Mouse (Mus musculus) midbrain, embryonic 14.5 days (tissue): ENCODE results near the gene Tbcb. TPM values are rescaled to one million over a fixed set of nuclear protein-coding genes. Genes with fewer than 3 reads are reported as not detected.
"Not testable (repeated sequence)": the region's sequence is repeated elsewhere in the genome, so short reads cannot be mapped to it uniquely, and the experiment has no call there.

Experiments
- ATAC-seq: fragments of 200-750 bp; cut with Nextera tagmentation; 2 replicates; pipeline ENCODE4 v1.8.0; 2017; ENCODE audit warnings: moderate number of reproducible peaks, moderate library complexity; ENCODE audit not compliant: low FRiP score, low TSS enrichment
- DNase-seq: peaks from one replicate; pipeline ENCODE4 v3.0.0-alpha.2; 2015
- H3K27ac ChIP-seq: fragments of 300-500 bp; sonication (generic); replicated peaks from 2 replicates; pipeline ENCODE4 v1.5.1; 2014; ENCODE audit warnings: mild to moderate bottlenecking, low read depth, low read length, moderate library complexity
- H3K27me3 ChIP-seq: fragments of 300-500 bp; sonication (generic); 2 replicates; pipeline ENCODE4 v1.6.1; 2014; ENCODE audit warnings: low read length, control low read depth, mixed read lengths; ENCODE audit not compliant: control insufficient read depth, insufficient read depth
- H3K36me3 ChIP-seq: fragments of 300-500 bp; sonication (generic); 2 replicates; pipeline ENCODE4 v1.6.1; 2014; ENCODE audit warnings: low read length, control low read depth; ENCODE audit not compliant: control insufficient read depth, insufficient read depth
- H3K4me1 ChIP-seq: fragments of 300-500 bp; sonication (generic); 2 replicates; pipeline ENCODE4 v1.6.1; 2014; ENCODE audit warnings: mild to moderate bottlenecking, antibody characterized with exemption, low read length, control low read depth; ENCODE audit not compliant: control insufficient read depth, insufficient read depth
- H3K4me2 ChIP-seq: fragments of 300-500 bp; sonication (generic); 2 replicates; pipeline ENCODE4 v1.6.1; 2014; ENCODE audit warnings: mild to moderate bottlenecking, low read length, moderate library complexity
- H3K4me3 ChIP-seq: fragments of 300-500 bp; sonication (generic); replicated peaks from 2 replicates; pipeline ENCODE4 v1.5.1; 2014; ENCODE audit warnings: low read depth, low read length
- H3K9ac ChIP-seq: fragments of 300-500 bp; sonication (generic); replicated peaks from 2 replicates; pipeline ENCODE4 v1.6.1; 2014; ENCODE audit warnings: mild to moderate bottlenecking, low read length, moderate library complexity
- H3K9me3 ChIP-seq: fragments of 300-500 bp; sonication (generic); 2 replicates; pipeline ENCODE4 v1.6.1; 2016; ENCODE audit warnings: low read length, control low read depth, mixed read lengths; ENCODE audit not compliant: control insufficient read depth
- WGBS: fragments of 180-500 bp; shearing (Covaris S2); extraction: QIAGEN DNeasy Blood & Tissue Kit; methylation state at CpG from one replicate; pipeline ENCODE4 v1.1.7; 2014; 5-methylcytosine and 5-hydroxymethylcytosine counted together
- polyA plus RNA-seq: library from polyadenylated mRNA; unstranded; fragments of >200 nt; fragmentation: Nextera tagmentation; extraction: Ambion mirVana; gene quantifications from 2 replicates; pipeline ENCODE4 v1.2.1, GENCODE M21; 2014

Tbcb gene
- polyA plus RNA-seq, 1 experiment from 2014 or later, result 337 TPM

DNA sequence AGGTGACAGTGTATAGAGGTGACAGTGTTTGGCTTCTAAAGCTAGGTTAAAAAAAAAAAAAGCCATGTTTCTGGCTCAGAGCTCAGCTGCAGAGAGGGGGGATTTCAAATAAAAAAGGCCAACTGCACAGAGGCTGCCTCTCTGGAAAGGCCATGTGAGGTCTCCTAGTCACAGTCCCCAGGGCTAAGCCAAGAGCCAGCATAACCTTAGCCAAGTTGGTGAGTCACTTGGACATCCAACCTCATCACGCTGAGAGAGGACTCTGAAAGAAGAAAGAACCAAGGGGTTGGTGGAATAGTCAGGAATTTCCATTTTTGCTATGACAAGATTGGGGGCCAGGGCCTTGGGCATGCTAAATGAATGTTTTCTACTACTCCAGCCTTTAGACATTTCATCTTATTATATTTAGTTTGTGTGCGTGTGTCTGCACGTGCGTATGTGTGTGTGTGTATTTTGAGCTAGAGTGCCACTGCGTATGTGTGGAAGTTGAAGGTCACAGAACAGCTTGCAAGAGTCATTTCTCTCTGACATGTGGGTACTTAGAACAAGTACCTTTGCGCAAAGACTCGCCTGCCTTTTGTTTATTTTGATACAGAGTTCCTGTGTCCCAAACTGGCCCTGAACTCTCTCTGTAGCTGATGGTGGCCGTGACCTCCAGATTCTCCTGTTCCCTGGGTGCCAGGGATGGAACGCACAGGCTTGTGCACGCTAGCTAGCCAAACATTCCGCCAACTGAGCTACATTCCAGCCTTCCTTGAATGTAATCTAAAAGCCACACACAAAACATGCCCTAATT lies 29.0 kb downstream of the Tbcb start:
- Histone ChIP-seq H3K4me2 (no peak overlapping the region), H3K27ac (no peak overlapping the region), H3K27me3 (no peaks in the 10 kb centered on the region), H3K9me3 (no peaks in the 10 kb centered on the region), H3K9ac (no peak overlapping the region), H3K36me3 (no peaks in the 10 kb centered on the region), H3K4me1 (peaks cover 4% of the 10 kb centered on the region), H3K4me3 (no peak overlapping the region)
- DNase-seq (no peak), ATAC-seq (no peak)
- WGBS, result 92% methylated on average over 11 of the region's 11 CpGs

DNA sequence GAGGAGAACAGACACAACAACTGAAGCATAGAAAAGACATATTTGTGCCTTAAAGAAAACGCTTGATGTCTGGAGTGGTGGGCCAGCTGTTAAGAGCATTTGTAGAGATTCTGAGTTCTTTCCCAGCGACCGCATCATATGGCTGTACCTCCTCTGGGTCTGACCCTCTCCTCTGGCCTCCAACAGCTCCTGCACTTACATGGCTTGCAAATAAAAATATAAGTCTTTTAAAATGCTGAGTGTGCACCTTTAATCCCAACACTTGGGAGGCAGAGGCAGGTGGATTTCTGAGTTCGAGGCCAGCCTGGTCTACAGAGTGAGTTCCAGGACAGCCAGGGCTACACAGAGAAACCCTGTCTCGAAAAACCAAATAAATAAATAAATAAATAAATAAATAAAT lies 31.4 kb downstream of the Tbcb start:
- not testable (repeated sequence) for H3K27ac ChIP-seq, H3K9me3 ChIP-seq, ATAC-seq, H3K4me1 ChIP-seq, DNase-seq, H3K4me3 ChIP-seq, H3K9ac ChIP-seq, H3K36me3 ChIP-seq, H3K27me3 ChIP-seq, H3K4me2 ChIP-seq
- WGBS, result 88% methylated on average over 5 of the region's 5 CpGs

DNA sequence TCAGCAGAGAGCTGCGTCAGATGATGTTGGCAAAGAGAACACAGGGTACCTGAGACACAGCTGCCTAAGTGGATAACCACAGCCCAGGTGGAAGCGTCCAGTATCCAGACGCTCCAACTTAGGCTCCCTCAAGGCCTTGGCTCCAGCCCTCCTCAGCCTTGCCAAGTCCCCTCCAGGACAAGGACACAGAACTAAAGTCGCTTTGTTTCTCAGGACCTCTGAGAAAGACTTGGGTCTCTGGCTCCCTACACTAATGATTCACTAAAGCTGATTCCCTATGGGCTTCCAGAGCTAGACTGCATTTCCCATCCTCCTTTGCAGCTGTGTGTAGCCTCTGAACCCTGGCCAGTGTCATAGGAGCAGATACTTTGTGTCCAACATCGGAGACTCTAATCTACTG lies 31.9 kb downstream of the Tbcb start:
- Histone ChIP-seq H3K27me3 (no peaks in the 10 kb centered on the region), H3K27ac (no peak overlapping the region), H3K4me3 (no peak overlapping the region), H3K36me3 (no peaks in the 10 kb centered on the region), H3K4me2 (no peak overlapping the region), H3K9ac (no peak overlapping the region), H3K9me3 (no peaks in the 10 kb centered on the region), H3K4me1 (peaks cover 6% of the 10 kb centered on the region)
- DNase-seq (no peak), ATAC-seq (no peak)
- WGBS, result 86% methylated on average over 5 of the region's 5 CpGs

DNA sequence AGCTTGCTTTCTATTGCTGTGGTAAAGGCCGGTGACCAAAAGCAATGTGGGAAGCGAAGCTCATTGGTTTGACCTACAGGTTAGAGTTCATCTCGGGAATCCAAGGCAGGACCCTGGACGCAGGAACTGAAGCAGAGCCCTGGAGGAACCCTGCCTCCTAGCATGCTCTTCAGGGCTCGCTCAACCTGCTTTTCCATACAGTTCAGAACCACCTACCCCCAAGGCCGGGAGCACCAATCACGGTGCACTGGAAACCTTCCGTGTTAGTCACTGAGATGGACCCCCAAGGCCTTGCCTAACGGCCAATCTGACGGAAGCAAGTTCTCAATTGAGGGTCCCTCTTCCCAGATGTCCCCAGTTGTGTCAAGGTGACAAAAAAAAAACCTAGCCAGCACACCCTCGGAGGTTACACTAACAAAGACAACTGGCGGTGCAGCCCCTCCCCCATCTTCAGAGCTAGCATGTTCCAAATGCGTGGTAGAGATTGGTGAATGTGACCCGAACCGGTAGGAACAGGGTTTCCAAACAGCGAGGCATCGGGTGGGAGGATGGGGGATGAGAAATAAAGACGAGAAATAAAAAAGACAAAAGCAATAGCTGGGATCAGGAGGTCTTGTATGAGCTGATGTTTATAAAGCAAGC lies 32.5 kb downstream of the Tbcb start:
- Histone ChIP-seq H3K36me3 (no peaks in the 10 kb centered on the region), H3K27ac (no peak overlapping the region), H3K4me3 (no peak overlapping the region), H3K4me1 (peaks cover 7% of the 10 kb centered on the region), H3K4me2 (no peak overlapping the region), H3K9me3 (no peaks in the 10 kb centered on the region), H3K27me3 (no peaks in the 10 kb centered on the region), H3K9ac (no peak overlapping the region)
- no peak for ATAC-seq
- WGBS, result 78% methylated on average over 18 of the region's 18 CpGs
- DNase-seq, result no peak

DNA sequence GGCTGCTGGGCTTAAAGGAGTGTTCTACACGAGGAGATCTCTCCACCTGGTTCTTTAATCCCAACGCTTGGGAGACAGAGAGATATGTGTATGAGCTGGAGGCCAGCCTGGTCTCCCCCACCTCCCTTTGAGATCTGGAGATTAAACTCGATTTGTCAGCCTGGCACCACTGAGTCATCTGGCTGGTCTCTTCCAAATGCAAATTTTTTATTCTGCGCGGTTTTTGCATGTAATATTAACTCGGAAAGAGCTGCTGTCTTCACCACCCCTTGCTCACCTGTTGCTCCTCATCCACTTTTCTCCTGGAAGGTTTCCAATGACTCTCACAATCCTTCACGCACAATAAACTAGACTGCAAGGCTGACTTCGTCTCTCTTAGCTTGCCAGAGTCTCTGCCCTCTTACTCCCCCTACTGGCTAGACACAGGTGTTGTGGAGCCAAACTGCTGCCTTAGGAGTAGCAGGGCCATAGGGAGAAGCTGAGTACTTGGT lies 33.5 kb downstream of the Tbcb start, which contains the start of gene Capns1:
Gene Capns1, minus strand, starts transcription at position 331 of the 491 bp plus-strand sequence.
- peak; percentile 91 for DNase-seq
- Histone ChIP-seq H3K4me2 (peak within 1 kb of the TSS; percentile 28), H3K36me3 (no peaks in the 10 kb centered on the region), H3K27me3 (no peaks in the 10 kb centered on the region), H3K4me1 (peaks cover 8% of the 10 kb centered on the region), H3K4me3 (no peak within 1 kb of the TSS), H3K9ac (no peak within 1 kb of the TSS), H3K9me3 (no peaks in the 10 kb centered on the region), H3K27ac (no peak within 1 kb of the TSS)
- 9% methylated on average over 8 of the region's 8 CpGs for WGBS
- no peak for ATAC-seq

DNA sequence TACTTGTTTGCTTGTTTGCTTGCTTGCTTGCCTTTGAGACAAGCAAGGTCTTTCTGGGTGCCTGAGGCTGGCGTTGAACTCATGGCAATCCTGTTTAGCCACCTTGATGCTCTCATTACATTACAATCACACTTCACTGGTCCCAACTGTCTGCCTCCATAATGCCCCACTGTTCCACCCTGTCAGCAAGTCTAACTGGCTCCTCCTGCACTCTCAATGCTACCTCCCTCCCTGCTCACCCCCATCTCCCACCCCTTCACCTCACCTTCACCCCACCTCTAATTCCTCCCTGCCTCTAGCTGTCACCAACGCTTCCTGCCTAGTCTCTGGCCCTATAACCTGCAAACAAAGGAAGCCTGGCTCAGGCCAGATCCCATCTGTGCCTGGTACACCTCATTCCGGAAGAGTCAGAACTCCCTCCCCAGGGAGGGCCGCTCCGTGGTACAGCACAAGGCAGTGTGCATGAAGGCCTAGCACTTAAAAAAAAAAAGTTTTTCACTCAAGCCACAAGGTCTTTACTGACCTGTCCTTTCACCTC lies 34.4 kb downstream of the Tbcb start:
- WGBS, result 78% methylated on average over 5 of the region's 5 CpGs
- no peaks in the 10 kb centered on the region for H3K9me3 ChIP-seq
- H3K4me2 ChIP-seq, result no peak overlapping the region
- no peak for DNase-seq
- H3K36me3 ChIP-seq, result no peaks in the 10 kb centered on the region
- no peak overlapping the region for H3K9ac ChIP-seq
- ATAC-seq, result no peak
- H3K27ac ChIP-seq, result no peak overlapping the region
- H3K4me1 ChIP-seq, result peaks cover 17% of the 10 kb centered on the region
- no peaks in the 10 kb centered on the region for H3K27me3 ChIP-seq
- no peak overlapping the region for H3K4me3 ChIP-seq

DNA sequence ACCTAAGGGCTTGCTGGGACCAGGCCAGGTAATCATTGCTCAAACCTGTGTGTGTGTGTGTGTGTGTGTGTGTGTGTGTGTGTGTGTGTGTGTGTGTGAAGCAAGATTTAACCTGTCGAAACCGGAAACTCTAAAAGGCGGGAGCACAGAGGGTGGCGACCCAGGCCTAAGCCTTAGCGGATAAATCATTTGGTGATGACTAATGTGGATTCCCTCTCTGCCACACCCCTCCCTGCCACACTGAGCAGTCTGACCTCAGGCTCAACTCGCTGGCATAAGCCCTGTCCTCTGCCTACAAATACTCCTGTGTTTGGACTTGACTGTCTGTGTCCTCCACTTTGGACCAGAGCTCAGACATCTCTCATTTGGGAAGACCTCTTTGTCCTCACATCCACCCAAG lies 35.9 kb downstream of the Tbcb start:
- DNase-seq (no peak), ATAC-seq (no peak)
- Histone ChIP-seq H3K27me3 (no peaks in the 10 kb centered on the region), H3K27ac (no peak overlapping the region), H3K36me3 (peaks cover 13% of the 10 kb centered on the region), H3K4me3 (no peak overlapping the region), H3K9ac (no peak overlapping the region), H3K9me3 (no peaks in the 10 kb centered on the region), H3K4me2 (no peak overlapping the region), H3K4me1 (peaks cover 19% of the 10 kb centered on the region)
- WGBS, result 82% methylated on average over 6 of the region's 6 CpGs

DNA sequence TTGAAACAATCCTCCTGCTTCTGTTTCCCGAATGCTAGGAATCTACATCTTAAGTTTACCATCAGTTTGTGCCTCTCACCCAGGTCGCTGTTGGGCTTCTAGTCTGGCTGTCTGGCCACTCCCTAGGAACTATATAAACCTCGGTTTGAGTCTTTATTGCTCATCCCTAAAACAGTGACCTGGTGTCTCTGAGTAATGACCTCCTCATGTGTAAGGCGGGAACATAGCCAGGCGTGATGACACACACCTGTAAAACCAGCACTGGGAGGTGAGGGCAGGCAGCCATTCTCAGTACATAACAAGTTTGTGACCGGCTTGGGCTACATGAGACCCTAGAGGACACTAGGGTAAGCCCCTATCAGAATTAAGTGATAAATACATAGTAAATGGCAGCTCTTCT lies 36.6 kb downstream of the Tbcb start:
- peaks cover 20% of the 10 kb centered on the region for H3K36me3 ChIP-seq
- WGBS, result 75% methylated on average over 6 of the region's 6 CpGs
- peak overlapping the region; percentile 72; the same call in 1 of the 2 replicates for H3K4me3 ChIP-seq
- no peak for DNase-seq
- H3K9ac ChIP-seq, result peak overlapping the region; percentile 76; the same call in 1 of the 2 replicates
- 0 out of 2 replicates have a peak overlapping the region, but pooled peaks have one; percentile 73 for H3K27ac ChIP-seq
- peak overlapping the region; percentile 59 for H3K4me2 ChIP-seq
- H3K27me3 ChIP-seq, result no peaks in the 10 kb centered on the region
- peaks cover 19% of the 10 kb centered on the region for H3K4me1 ChIP-seq
- ATAC-seq, result no peak
- H3K9me3 ChIP-seq, result no peaks in the 10 kb centered on the region
